Mouse (Mus musculus) heart, embryonic 12.5 days (tissue): ENCODE measurements around the gene Blvra. TPM values are rescaled to one million over a fixed set of nuclear protein-coding genes. Genes with fewer than 3 reads are reported as not detected.
"Not testable (repeated sequence)": the region's sequence is repeated elsewhere in the genome, so short reads cannot be mapped to it uniquely, and the experiment has no call there.

Experiments used
- ATAC-seq: fragments of 200-750 bp; cut with Nextera tagmentation; 2 replicates; pipeline ENCODE4 v1.8.0; 2017; ENCODE audit warnings: moderate TSS enrichment, moderate library complexity; ENCODE audit not compliant: insufficient number of reproducible peaks, low FRiP score
- H3K27ac ChIP-seq: fragments of 300-500 bp; sonication (generic); 2 replicates; pipeline ENCODE4 v1.5.1; 2016; ENCODE audit warnings: mild to moderate bottlenecking, moderate library complexity; ENCODE audit not compliant: poor library complexity, severe bottlenecking
- H3K27me3 ChIP-seq: fragments of 300-500 bp; sonication (generic); replicated peaks from 2 replicates; pipeline ENCODE4 v1.6.1; 2016; ENCODE audit warnings: mild to moderate bottlenecking, moderate library complexity
- H3K36me3 ChIP-seq: fragments of 300-500 bp; sonication (generic); 2 replicates; pipeline ENCODE4 v1.6.1; 2016; ENCODE audit warnings: mild to moderate bottlenecking, moderate library complexity
- H3K4me1 ChIP-seq: fragments of 300-500 bp; sonication (generic); replicated peaks from 2 replicates; pipeline ENCODE4 v1.6.1; 2016; ENCODE audit warnings: mild to moderate bottlenecking
- H3K4me2 ChIP-seq: fragments of 300-500 bp; sonication (generic); 2 replicates; pipeline ENCODE4 v1.6.1; 2016; ENCODE audit warnings: mild to moderate bottlenecking, moderate library complexity
- H3K4me3 ChIP-seq: fragments of 300-500 bp; sonication (generic); 2 replicates; pipeline ENCODE4 v1.5.1; 2016; ENCODE audit warnings: mild to moderate bottlenecking
- H3K9ac ChIP-seq: fragments of 300-500 bp; sonication (generic); 2 replicates; pipeline ENCODE4 v1.6.1; 2016; ENCODE audit warnings: mild to moderate bottlenecking, moderate library complexity
- H3K9me3 ChIP-seq: fragments of 300-500 bp; sonication (generic); replicated peaks from 2 replicates; pipeline ENCODE4 v1.6.1; 2016; ENCODE audit warnings: mild to moderate bottlenecking, moderate library complexity
- WGBS: fragments of 180-500 bp; shearing (Covaris S2); methylation state at CpG from one replicate; pipeline ENCODE4 v1.1.7; 2016; 5-methylcytosine and 5-hydroxymethylcytosine counted together
- polyA plus RNA-seq: library from polyadenylated mRNA; unstranded; fragments of >200 nt; fragmentation: Nextera tagmentation; extraction: Ambion mirVana; gene quantifications from 2 replicates; pipeline ENCODE4 v1.2.1, GENCODE M21; 2016

Blvra gene
- 37.5 and 39.2 TPM in 2 replicates for polyA plus RNA-seq

DNA sequence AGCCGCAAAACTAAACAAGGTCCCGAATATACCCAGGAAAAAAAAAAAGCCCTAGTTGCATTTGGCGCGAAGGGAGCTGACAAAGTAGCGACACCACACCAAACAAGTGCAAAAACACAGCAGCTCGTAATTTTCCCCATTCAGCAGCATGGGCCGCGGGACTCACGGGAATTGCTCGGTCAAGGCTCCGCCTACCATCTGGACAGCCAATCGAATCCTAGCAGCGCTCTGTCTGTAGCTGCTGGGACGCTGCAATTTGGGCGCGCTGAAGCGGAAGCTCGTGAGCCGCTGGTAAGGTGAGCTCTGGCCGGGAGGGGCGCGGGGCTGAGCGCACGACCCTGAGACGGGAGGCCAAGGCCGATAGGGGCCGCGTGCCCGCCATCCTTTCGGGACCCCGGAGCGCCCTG is at the start of gene Blvra:
Blvra (plus strand) TSS at position 231 of the 407 bp plus-strand sequence.
- peaks cover 7% of the 10 kb centered on the region for H3K4me1 ChIP-seq
- H3K27me3 ChIP-seq = no peaks in the 10 kb centered on the region
- ATAC-seq = peak; percentile 98
- H3K4me2 ChIP-seq = peak within 1 kb of the TSS; percentile 81
- WGBS = under 1% methylated on average over 32 of the region's 32 CpGs
- peak within 1 kb of the TSS; percentile 75 for H3K9ac ChIP-seq
- peak within 1 kb of the TSS; percentile 76 for H3K4me3 ChIP-seq
- peak within 1 kb of the TSS; percentile 74 for H3K27ac ChIP-seq
- no peaks in the 10 kb centered on the region for H3K9me3 ChIP-seq
- H3K36me3 ChIP-seq = peaks cover 14% of the 10 kb centered on the region

DNA sequence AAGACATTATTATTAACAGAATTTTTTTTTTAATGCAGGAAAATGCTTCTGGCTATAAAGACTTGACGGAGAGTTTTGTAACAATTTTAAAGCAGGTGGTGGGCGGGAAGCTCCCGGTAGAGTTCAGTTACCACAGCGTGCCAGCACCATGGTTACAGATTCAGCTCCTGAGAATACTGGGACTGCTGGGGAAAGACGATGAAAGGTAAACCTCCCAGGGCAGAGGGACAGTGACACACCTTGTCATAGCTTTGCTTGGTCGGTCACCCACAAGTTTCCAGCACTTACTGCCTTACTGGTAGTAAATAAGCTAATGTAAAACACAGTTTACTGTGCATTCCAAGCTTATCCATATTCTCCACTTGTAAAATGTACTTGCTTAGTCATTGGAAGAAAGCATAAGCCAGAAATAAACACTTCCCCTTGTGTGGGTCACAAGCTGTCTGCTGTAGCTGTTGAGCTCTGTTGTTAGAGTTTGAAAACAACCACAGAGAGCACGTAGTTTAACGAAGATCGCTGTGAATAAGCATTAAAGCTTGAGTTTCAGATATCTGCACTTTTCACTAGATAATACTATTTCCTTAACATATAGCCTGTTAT is 35.4 kb upstream of the Blvra start:
- H3K4me2 ChIP-seq = no peak overlapping the region
- no peaks in the 10 kb centered on the region for H3K27me3 ChIP-seq
- no peak overlapping the region for H3K4me3 ChIP-seq
- ATAC-seq = no peak
- peaks cover 60% of the 10 kb centered on the region for H3K36me3 ChIP-seq
- H3K4me1 ChIP-seq = no peaks in the 10 kb centered on the region
- no peak overlapping the region for H3K9ac ChIP-seq
- H3K9me3 ChIP-seq = no peaks in the 10 kb centered on the region
- 92% methylated on average over 9 of the region's 9 CpGs for WGBS
- no peak overlapping the region for H3K27ac ChIP-seq

DNA sequence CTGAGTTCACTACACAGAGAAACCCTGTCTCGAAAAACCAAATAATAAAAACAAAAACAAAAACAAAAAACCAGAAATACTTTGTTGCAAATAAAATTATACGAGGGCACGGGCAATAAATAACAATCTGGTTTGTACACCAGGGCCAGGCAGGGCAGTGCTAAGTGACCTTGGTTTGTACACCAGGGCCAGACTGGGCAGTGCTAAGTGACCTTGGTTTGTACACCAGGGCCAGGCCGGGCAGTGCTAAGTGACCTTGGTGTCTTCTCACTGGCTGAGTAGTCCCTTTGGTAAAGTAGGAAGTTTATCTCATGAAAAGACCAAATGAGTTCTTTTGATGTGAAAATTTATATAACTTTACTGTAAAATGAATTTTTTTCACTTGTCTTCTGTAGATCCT is 33.2 kb upstream of the Blvra start:
- ATAC-seq = no peak
- H3K4me2 ChIP-seq = no peak overlapping the region
- peaks cover 51% of the 10 kb centered on the region for H3K36me3 ChIP-seq
- no peak overlapping the region for H3K9ac ChIP-seq
- no peaks in the 10 kb centered on the region for H3K27me3 ChIP-seq
- WGBS = 85% methylated on average over 4 of the region's 4 CpGs
- H3K9me3 ChIP-seq = no peaks in the 10 kb centered on the region
- no peak overlapping the region for H3K27ac ChIP-seq
- H3K4me1 ChIP-seq = no peaks in the 10 kb centered on the region
- no peak overlapping the region for H3K4me3 ChIP-seq

DNA sequence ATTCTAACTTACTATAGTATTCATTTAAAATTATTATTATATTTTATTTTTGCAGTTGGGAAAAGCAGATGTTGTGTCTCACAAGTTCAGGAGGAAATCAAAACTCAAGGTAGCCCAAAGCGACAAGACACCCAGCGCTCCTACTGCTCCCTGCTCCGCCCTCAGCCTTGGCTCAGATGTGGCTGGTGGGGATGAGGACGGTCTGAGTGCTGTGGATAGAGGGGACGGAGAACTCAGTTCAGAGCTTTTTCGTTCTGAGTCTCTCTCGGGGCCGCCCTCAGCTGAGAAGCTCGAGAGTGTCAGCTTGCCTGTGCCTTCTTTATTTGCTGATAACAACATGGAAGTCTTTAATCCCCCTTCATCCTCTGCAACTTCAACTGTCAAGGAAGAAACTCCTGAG is 9.0 kb upstream of the Blvra start:
- Histone ChIP-seq H3K36me3 (peaks cover 53% of the 10 kb centered on the region), H3K27me3 (no peaks in the 10 kb centered on the region), H3K9me3 (no peaks in the 10 kb centered on the region), H3K9ac (no peak overlapping the region), H3K27ac (no peak overlapping the region), H3K4me2 (no peak overlapping the region), H3K4me3 (no peak overlapping the region), H3K4me1 (no peaks in the 10 kb centered on the region)
- ATAC-seq = no peak
- 85% methylated on average over 9 of the region's 9 CpGs for WGBS

DNA sequence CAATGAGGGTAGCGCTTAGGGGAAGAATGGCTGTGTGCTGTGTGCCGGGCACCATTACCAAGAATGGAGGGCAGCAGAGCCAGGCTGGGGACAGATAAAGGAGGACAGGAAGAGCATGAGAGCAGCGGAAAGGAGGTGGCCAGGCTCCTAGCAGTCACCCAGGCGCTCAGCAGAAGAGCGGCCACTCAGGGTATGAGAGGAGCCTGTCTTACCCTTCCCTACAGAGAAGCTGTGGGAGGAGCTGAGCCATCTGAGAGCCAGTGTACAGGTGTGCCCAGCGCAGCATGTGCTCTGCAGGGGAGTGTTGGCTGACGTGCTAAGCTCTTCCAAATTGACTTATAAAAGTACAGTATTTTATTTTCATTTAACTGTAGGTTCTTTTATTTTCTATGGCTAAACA is 1.7 kb upstream of the Blvra start:
- Histone ChIP-seq H3K4me3 (no peak overlapping the region), H3K36me3 (peaks cover 14% of the 10 kb centered on the region), H3K9ac (no peak overlapping the region), H3K9me3 (no peaks in the 10 kb centered on the region), H3K27me3 (no peaks in the 10 kb centered on the region), H3K27ac (no peak overlapping the region), H3K4me1 (peaks cover 7% of the 10 kb centered on the region), H3K4me2 (no peak overlapping the region)
- no peak for ATAC-seq
- WGBS = 73% methylated on average over 7 of the region's 7 CpGs

- ATAC-seq = no peak
- peak overlapping the region; percentile 75 for H3K9ac ChIP-seq
- peaks cover 14% of the 10 kb centered on the region for H3K36me3 ChIP-seq
- WGBS = 15% methylated on average over 11 of the region's 11 CpGs
- peaks cover 7% of the 10 kb centered on the region for H3K4me1 ChIP-seq
- H3K9me3 ChIP-seq = no peaks in the 10 kb centered on the region
- H3K27ac ChIP-seq = peak overlapping the region; percentile 74
- H3K27me3 ChIP-seq = no peaks in the 10 kb centered on the region
- H3K4me3 ChIP-seq = peak overlapping the region; percentile 76
- peak overlapping the region; percentile 81 for H3K4me2 ChIP-seq
Measured at GRCm38 (mm10) chr2:127069781-127070434, 557 bp upstream of the Blvra start.

- Histone ChIP-seq H3K9ac (peak overlapping the region; percentile 75), H3K27ac (peak overlapping the region; percentile 71), H3K4me1 (peaks cover 7% of the 10 kb centered on the region), H3K4me2 (peak overlapping the region; percentile 81), H3K36me3 (peaks cover 11% of the 10 kb centered on the region), H3K9me3 (no peaks in the 10 kb centered on the region), H3K27me3 (no peaks in the 10 kb centered on the region), H3K4me3 (peak overlapping the region; percentile 76)
- WGBS = 8% methylated on average over 9 of the region's 9 CpGs
- peak; percentile 53 for ATAC-seq
Measured at GRCm38 (mm10) chr2:127070879-127071278, 414 bp downstream of the Blvra start.

DNA sequence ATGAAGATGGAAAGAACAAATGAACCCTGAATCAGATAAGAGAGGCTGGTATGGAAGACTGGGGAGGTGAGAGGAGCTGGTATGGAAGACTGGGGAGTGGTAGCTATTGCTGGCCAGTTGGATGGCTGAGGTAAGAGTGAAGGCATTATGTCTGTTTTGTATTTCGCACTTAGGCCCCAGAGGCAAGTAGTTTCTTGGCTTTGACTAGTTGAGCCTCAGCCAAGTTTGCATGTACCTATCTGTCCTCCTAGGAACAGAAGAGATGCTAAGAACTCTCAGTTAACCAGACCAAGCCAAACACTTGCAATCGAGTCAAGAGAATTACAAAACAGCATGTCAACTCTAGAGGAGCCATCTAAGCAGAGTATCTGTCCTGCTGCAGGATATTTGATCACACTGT is 3.7 kb downstream of the Blvra start:
- H3K9me3 ChIP-seq = no peaks in the 10 kb centered on the region
- no peaks in the 10 kb centered on the region for H3K27me3 ChIP-seq
- H3K9ac ChIP-seq = no peak overlapping the region
- WGBS = 92% methylated on average over 2 of the region's 2 CpGs
- no peak for ATAC-seq
- H3K27ac ChIP-seq = no peak overlapping the region
- H3K4me3 ChIP-seq = no peak overlapping the region
- peaks cover 7% of the 10 kb centered on the region for H3K4me1 ChIP-seq
- H3K36me3 ChIP-seq = no peaks in the 10 kb centered on the region
- no peak overlapping the region for H3K4me2 ChIP-seq

- H3K36me3 ChIP-seq = peaks cover 9% of the 10 kb centered on the region; the same call in 1 of the 2 replicates
- WGBS = 70% methylated on average over 9 of the region's 9 CpGs
- H3K27ac ChIP-seq = no peak overlapping the region
- no peak for ATAC-seq
- H3K9ac ChIP-seq = no peak overlapping the region
- H3K27me3 ChIP-seq = no peaks in the 10 kb centered on the region
- no peaks in the 10 kb centered on the region for H3K9me3 ChIP-seq
- no peak overlapping the region for H3K4me3 ChIP-seq
- no peaks in the 10 kb centered on the region for H3K4me1 ChIP-seq
- no peak overlapping the region for H3K4me2 ChIP-seq
Measured at GRCm38 (mm10) chr2:127077611-127078010, 7.1 kb downstream of the Blvra start.

- 66% methylated on average over 2 of the region's 2 CpGs for WGBS
- H3K27me3 ChIP-seq = not testable (repeated sequence)
Measured at GRCm38 (mm10) chr2:127079066-127079465, 8.6 kb downstream of the Blvra start.

DNA sequence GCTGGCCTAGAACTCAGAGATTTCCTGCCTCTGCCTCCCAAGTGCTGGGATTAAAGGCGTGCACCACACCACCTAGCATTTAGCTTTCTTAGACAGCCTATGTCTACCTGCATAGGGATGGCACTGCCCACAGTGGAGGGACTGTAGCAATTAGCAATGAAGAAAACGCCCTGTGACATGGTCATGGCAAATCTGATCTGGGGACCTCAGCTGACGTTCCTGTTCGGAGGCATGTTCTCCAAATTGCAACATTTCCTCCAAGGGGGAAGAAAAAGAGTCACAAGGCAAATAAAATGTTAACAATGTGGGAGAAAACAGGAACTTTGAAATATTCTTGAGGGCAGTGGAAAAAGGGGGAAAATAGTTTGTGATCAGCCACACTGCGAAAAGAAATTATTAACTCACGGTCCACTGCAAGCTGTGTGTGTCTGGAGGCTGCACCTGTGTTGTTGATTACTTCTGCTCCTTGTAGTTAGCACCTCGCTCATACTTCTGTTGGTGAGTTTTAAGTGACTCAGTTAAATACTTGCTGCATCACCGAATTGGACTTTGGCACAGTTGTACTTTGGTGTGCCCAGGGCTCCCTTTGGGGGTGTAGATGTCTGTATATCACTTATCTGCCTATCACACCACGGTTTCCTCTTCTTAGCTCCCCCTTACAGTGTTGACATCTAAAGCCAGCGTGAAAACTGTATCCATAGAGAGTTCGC is 9.6 kb downstream of the Blvra start:
- Histone ChIP-seq H3K9me3 (no peaks in the 10 kb centered on the region), H3K27ac (no peak overlapping the region), H3K27me3 (no peaks in the 10 kb centered on the region), H3K4me3 (no peak overlapping the region), H3K4me2 (no peak overlapping the region), H3K36me3 (peaks cover 9% of the 10 kb centered on the region; the same call in 1 of the 2 replicates), H3K9ac (no peak overlapping the region), H3K4me1 (no peaks in the 10 kb centered on the region)
- no peak for ATAC-seq
- WGBS = 85% methylated on average over 11 of the region's 11 CpGs

More at GRCm38 (mm10) chr2:127079066-127079465, 8.6 kb downstream of the Blvra start:
- not testable (repeated sequence) for H3K27ac ChIP-seq, H3K9ac ChIP-seq, H3K4me1 ChIP-seq, H3K9me3 ChIP-seq, H3K4me3 ChIP-seq, H3K4me2 ChIP-seq, ATAC-seq, H3K36me3 ChIP-seq
